Mouse (Mus musculus) embryonic fibroblast, embryonic 13.5 days (primary cell): ENCODE data around the gene Coil.

ENCODE experiments used
- CTCF ChIP-seq: IDR thresholded peaks from 2 replicates; pipeline ENCODE4 v1.5.1; 2011; ENCODE audit warnings: mild to moderate bottlenecking, control low read depth, low read length, moderate library complexity, borderline replicate concordance; ENCODE audit not compliant: insufficient read depth
- POLR2A ChIP-seq: IDR thresholded peaks from 2 replicates; pipeline ENCODE4 v1.6.1; 2011; ENCODE audit warnings: low read depth, mild to moderate bottlenecking, control low read depth, low read length, moderate library complexity

DNA sequence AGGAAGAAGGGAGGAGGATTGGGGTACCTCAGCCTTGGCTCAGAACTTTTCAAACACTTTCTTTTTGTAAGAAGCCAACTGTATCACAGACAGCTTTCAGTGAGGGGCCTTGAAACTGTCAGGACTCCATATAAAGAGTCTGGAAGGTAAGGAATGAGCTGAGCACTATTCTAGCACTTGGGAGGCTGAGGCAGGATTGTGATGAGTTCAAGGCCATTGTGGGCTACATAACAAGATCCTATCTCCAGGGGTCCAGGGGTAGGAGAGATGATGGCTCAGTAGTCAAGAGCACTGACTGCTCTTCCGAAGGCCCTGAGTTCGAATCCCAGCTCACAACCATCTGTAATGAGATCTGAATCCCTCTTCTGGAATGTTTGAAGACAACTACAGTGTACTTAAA is 18.5 kb upstream of the Coil start:
- TF ChIP-seq CTCF: no peak
- TF ChIP-seq POLR2A: no peak
